Mouse (Mus musculus) natural killer cell, adult 2 months (primary cell): ENCODE data around the gene Cdc20.

Experiments used
- DNase-seq, 2 experiments: peaks; one replicate each; pipeline ENCODE4 v3.0.0; 2022; ENCODE audit warnings: low spot score in 2 of 2

The Cdc20 gene

DNA sequence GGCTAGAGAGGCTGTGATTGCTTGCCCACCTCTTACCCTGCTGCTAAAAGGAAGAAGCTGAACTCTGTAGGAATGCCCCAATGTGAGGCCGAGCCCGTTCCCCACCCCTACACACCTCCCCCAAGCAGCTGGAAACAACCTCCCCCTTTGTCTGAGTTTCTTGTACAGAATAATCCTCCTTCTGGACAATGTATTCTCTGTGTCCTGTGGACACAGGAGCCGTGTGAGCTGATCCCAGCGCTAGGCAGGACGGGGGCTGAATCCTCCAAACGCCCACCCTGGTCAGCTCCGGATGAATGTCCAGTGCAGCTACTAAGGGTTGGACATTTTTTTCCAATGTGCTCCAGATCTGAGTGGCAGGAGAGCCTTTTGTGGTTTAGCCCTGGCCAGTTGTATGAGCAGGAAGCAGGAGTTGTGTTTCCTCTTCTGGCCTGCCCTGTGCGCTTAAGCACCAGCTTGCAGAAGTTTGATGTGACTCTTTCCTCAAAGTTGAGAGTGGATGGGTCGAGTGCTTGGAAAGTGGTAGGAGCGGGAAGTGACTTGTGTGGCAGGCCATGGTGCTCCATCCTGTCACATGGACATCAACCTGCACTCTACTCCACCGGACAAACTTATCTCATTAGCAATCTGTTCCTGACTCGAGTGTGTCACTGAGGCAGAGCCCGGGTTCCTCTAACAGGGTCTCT is 19.9 kb downstream of the Cdc20 start:
- no peak for DNase-seq

DNA sequence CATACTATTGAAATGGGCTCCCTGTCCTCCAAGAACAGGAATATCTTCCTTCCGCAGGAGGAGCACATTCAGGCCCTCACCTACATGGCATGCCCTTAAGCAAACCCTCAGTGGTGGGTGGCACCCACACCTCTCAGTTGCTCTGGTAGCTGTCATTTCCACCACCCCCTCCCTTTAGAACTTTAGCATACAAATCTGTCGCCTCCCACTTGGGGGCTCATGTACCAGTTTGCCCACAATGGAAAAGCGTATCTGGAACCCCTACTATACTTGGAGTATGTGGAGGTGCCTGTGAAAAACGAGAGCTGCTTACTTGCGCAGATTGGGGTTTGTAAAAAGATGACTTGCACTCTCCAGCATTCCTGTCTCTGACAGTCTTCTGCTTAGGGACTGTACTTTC is 20.8 kb downstream of the Cdc20 start:
- no peak for DNase-seq

DNA sequence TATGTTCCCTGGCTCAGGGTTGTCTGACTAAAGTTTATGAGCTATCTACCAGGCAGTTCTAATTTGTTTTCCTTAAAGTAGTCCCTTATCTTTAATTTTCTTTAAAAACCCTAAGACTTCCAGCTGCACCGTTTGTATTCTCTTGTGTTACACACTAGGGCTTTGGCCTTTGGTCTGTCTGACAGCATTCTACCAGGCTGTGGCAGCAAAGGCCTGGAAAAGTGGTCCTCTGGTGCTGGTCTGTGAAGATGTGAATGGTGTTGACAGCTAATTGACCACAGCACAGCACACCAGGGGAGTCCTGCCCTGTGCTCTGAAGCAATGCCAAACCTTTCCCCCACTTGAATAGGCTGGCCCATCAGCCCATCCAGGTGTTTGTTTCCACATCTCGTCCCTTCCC is 21.4 kb downstream of the Cdc20 start:
- no peak for DNase-seq

DNA sequence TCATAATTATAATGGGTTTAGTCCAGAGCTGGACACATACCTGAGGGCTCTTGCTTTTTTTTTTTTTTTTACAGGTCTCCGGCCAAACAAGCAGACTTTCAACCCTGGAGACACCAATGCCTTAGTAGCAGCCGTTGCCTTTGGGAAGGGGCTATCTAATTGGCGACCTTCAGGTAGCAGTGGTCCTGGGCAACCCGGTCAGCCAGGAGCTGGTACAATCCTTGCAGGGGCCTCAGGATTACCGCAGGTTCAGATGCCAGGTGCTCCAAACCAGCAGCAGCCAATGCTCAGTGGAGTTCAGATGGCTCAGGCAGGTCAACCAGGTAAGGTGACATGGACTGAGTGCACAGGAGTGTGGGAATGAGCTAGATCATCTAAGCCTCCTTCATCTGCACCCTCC is 23.6 kb downstream of the Cdc20 start:
- no peak for DNase-seq

- DNase-seq, result no peak
Measured at GRCm38 (mm10) chr4:118410871-118411270, 26.3 kb downstream of the Cdc20 start.

GRCm38 (mm10) chr4:118409142-118409900 is 27.8 kb downstream of the Cdc20 start, which contains the start of the genes Szt2 and Med8:
Gene Szt2 (minus strand): TSS chr4:118409273.
Gene Med8 (plus strand): TSS chr4:118409337.
- DNase-seq, result peak; percentile 93

GRCm38 (mm10) chr4:118402701-118403100 is 34.5 kb downstream of the Cdc20 start:
- DNase-seq, result no peak

- DNase-seq, result no peak
Measured at GRCm38 (mm10) chr4:118401918-118402317, 35.2 kb downstream of the Cdc20 start.

DNA sequence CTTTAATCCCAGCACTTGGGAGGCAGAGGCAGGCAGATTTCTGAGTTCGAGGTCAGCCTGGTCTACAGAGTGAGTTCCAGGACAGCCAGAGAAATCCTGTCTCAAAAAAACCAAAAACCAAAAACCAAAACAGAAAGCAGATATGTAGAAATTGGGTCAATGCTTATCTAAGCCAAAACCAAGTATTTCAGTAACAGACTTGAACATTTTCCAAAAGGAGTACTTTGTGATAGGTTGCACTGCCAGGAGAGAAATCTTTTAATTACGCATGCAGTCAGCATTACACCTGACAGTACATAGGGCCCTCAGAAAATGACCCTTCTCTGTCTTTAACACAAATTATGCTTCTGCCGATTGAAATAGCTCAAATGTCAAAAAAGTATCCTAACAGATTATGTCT is 35.7 kb downstream of the Cdc20 start:
- DNase-seq, result no peak

DNA sequence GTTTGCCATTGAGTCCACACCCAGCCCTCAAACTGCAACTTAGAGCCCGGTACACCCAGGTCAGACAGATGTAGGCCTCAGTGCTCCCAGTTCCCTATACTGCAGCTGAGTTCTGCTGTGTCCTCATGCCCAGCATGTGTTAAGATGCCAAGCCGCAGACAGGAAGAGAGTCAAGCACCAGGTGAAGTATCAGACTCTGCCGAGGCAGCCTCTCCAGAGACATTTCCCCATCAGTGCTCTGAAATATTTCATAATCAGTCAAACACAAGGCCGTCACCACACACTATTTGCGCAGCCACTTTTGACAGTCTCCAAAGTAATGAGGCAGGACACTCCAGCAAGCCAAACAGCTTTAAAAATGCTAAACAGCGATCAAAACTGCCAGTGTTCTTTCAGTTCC is 38.8 kb downstream of the Cdc20 start:
- no peak for DNase-seq

GRCm38 (mm10) chr4:118396433-118396832 is 40.7 kb downstream of the Cdc20 start:
- no peak for DNase-seq

- no peak for DNase-seq
Measured at GRCm38 (mm10) chr4:118395289-118395688, 41.9 kb downstream of the Cdc20 start.

GRCm38 (mm10) chr4:118394505-118394904 is 42.6 kb downstream of the Cdc20 start:
- DNase-seq, result no peak

DNA sequence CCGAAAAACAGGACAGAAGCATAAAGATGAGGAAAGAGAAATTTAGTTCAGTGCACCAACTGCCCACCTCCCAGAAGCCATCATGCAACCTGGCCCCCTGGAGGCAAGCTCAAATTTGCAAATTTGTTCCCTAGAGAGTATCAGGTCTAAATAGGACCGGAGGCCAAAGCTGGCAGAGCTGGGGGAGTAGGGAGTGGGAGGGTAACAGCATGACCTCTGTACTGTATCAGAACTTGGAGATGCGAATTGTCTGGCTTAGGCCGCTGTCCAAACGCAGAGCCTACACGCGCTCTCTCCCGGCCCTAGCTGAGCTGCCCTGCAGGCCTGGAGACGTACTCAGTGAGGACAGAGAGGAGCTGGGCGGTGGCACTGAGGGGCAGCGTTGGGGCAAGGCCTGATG is 47.0 kb downstream of the Cdc20 start:
- DNase-seq, result no peak

DNA sequence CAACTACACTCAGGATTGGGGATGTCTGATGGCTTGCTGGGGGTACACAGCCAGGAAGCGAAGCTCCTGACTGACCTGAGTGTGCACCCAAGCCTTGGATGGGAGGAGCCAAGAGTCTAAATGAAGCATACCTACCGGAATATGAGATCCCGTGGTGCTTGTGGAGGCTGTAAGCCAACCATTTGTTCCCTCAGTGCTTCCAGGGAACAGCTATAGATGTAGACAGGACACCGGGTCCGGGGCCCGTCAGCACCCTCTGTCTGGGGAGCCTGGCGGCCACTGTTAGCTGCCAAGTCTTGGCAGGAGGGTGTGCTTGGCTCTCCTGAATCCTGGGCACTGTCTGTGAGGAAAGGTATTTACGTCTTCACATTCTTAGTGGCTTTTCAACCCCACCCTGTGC is 49.8 kb downstream of the Cdc20 start:
- DNase-seq, result no peak

DNA sequence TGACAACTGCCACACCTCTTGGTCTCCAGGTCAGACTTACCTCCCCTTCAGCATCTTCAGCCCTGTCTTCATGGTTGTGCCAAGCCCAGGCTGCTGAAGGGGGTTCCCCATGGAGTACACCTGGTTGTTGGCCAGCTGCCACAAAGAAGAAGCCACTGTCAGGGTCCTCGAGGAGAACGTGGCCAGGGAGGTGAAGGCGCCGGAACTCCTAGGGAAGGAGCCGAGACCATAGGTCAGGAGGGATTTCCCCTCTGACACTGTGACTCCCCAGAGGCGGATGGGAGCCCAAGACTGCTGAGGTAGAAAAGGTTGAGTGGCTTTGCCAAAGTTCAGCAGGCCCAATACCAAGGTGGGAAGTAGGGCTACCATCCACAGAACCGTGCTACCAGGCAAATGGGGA is 53.9 kb downstream of the Cdc20 start:
- DNase-seq, result no peak
